Comparison of ENCODE assay signal across 25 mouse cellular contexts in the genomic region with DNA sequence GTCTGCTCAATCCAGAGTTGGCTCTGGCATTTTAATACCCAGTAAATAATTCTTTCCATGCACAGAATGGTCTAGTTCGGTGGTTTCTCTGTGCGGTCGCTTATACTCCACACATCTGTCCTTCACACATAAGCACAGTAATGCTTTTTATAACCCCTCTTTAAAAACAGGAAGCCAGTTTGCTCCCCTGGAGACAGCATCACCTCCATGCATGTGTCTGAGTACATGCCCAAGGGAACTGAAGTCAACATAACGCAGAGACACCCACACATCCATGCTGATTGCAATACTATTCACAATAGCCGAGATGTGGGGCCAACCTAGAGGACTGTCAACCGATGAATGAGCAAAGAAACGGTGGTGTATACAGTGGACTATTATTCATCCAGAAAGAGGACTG.
"Had no signal": no experiment of that assay in that cellular context is flagged by ENCODE, and none has a peak within 500 bp of the region (broad histone marks: within the 10 kb centered on the region; RNA-seq: fewer than 3 reads in every experiment).

No protein-coding gene starts in this region.

- ATAC-seq: hindbrain, postnatal 0 days; intestine, embryonic 16.5 days had no signal

- H3K9ac ChIP-seq: heart, embryonic 13.5 days; heart, embryonic 15.5 days; hindbrain, embryonic 13.5 days; hindbrain, embryonic 15.5 days; kidney, embryonic 15.5 days; limb, embryonic 13.5 days; limb, embryonic 15.5 days had no signal

- H3K4me3 ChIP-seq: heart, adult 2 months; heart, embryonic 13.5 days; heart, embryonic 15.5 days; hindbrain, embryonic 13.5 days; hindbrain, embryonic 15.5 days; kidney, embryonic 15.5 days; limb, embryonic 13.5 days; limb, embryonic 15.5 days had no signal

- H3K27me3 ChIP-seq: heart, embryonic 13.5 days; heart, embryonic 15.5 days; hindbrain, embryonic 13.5 days; hindbrain, embryonic 15.5 days; kidney, embryonic 15.5 days; limb, embryonic 13.5 days; limb, embryonic 15.5 days had no signal

- H3K27ac ChIP-seq: heart, adult 2 months; heart, embryonic 13.5 days; heart, embryonic 15.5 days; hindbrain, embryonic 13.5 days; hindbrain, embryonic 15.5 days; hindbrain, postnatal 0 days; kidney, embryonic 15.5 days; kidney, postnatal 0 days; limb, embryonic 13.5 days; limb, embryonic 15.5 days had no signal

- H3K36me3 ChIP-seq: heart, embryonic 13.5 days; heart, embryonic 15.5 days; hindbrain, embryonic 13.5 days; hindbrain, embryonic 15.5 days; kidney, embryonic 15.5 days; limb, embryonic 13.5 days; limb, embryonic 15.5 days had no signal

- H3K4me1 ChIP-seq: heart, embryonic 15.5 days; hindbrain, embryonic 13.5 days; hindbrain, embryonic 15.5 days; kidney, embryonic 15.5 days; limb, embryonic 13.5 days; limb, embryonic 15.5 days had no signal

- H3K9me3 ChIP-seq: heart, embryonic 13.5 days; heart, embryonic 15.5 days; hindbrain, embryonic 13.5 days; hindbrain, embryonic 15.5 days; kidney, embryonic 15.5 days; limb, embryonic 13.5 days; limb, embryonic 15.5 days had no signal

- DNase-seq: gastrocnemius, postnatal 14 days; gastrocnemius, postnatal 36 days; heart, adult 11 months; heart, adult 2 months; heart, postnatal 14 days; heart, postnatal 36 days; kidney, adult 11 months; kidney, adult 2 months; kidney, adult 9 months; kidney, postnatal 14 days; kidney, postnatal 36 days; layer of hippocampus, adult 9-11 months; layer of hippocampus, postnatal 36 days; left cerebral cortex, postnatal 4 days had no signal

- H3K4me2 ChIP-seq: heart, embryonic 11.5 days; heart, embryonic 13.5 days; heart, embryonic 15.5 days; hindbrain, embryonic 13.5 days; hindbrain, embryonic 15.5 days; kidney, embryonic 15.5 days; limb, embryonic 13.5 days; limb, embryonic 15.5 days had no signal
